Mouse (Mus musculus): ENCODE measurements around the gene Fuk. TPM values are rescaled to one million over a fixed set of nuclear protein-coding genes. Genes with fewer than 3 reads are reported as not detected.

The Fuk gene
- polyA plus RNA-seq, 2 experiments: 10.4 to 16.2 TPM

DNA sequence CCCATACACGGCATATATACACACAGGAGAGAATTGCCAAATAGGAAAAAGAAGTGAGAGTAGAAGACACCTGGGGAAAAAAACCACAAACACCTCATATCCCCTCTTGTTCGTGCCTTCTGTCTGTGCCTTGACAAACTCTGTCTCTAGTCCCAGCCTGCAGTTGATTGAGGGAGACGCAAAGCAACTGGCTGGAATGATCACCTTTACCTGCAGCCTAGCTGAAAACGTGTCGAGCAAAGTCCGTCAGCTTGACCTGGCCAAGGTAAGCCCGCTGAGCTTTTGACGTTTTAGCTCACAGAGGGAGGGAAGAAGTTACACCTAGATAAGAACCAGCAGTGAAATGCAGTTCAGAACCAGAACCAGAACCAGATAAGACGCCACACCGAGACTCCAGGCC lies 51.1 kb downstream of the Fuk start:
- H3K9ac ChIP-seq (ENCODE audit: low read depth, low read length, severe bottlenecking): no peak overlapping the region
- WGBS: 96% methylated on average over 10 of the region's 10 CpGs
- no peaks in the 10 kb centered on the region for H3K27me3 ChIP-seq (ENCODE audit: control insufficient read depth, insufficient read depth, low read length)
- ATAC-seq (ENCODE audit: low FRiP score, low read depth) (no peak), DNase-seq (ENCODE audit: low spot score) (no peak)
- no peak overlapping the region for H3K4me3 ChIP-seq (replicated peaks; ENCODE audit: low read length)
- peaks cover 9% of the 10 kb centered on the region; the same call in 1 of the 2 replicates for H3K4me1 ChIP-seq (ENCODE audit: control insufficient read depth, insufficient read depth, low read length)
- H3K4me2 ChIP-seq (replicated peaks; ENCODE audit: low read depth, low read length, severe bottlenecking): no peak overlapping the region
- no peak overlapping the region for H3K27ac ChIP-seq (replicated peaks; ENCODE audit: low read depth, low read length)
- TF ChIP-seq POLR2A (IDR thresholded peaks at IDR 0.05; ENCODE audit: borderline replicate concordance, extremely low read depth, insufficient read depth, insufficient read length): no peak
- peaks cover 67% of the 10 kb centered on the region for H3K36me3 ChIP-seq (ENCODE audit: control insufficient read depth, insufficient read depth, low read length)
- no peaks in the 10 kb centered on the region for H3K9me3 ChIP-seq (ENCODE audit: control insufficient read depth, low read length)

DNA sequence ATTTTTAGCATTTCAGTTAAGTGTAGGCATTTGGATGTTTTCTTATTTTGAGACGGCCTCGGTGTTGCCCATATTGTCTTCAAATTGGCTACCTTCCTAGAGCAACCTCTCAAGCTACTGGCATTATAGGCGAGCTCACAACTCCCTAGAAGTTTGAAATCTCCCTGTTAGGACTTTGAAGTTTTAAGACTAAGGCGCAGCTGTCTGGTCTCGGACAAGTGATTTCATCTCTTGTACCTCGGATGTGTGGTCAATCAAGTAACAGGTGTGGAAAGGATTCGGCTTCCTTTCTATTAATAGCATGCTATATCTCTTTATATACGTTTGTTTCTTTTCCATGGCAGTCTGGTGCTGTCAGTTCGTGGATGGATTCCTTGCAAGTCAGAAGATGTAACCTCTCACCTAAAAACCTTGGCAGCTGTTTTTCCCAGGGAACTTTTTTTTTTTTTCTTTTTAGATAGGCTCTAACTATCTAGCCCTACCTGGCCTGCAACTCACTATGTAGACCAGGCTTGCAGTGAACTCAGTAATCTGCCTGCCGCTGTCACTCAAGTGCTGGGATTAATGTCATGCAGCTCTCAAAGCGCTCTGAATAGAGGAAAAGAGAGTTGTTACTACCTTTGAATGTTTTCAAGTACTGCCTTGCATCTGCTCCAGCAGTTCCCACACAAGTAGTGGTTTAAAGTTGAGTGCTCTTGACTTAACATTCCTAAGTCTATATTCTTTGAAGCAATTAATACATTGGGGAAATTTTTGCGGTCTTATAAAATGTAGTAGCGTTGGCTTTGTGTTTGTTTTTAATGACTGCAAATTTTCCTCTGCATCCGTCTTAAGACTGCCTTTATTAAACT lies 54.4 kb downstream of the Fuk start:
- no peaks in the 10 kb centered on the region for H3K27me3 ChIP-seq (ENCODE audit: control insufficient read depth, insufficient read depth, low read length)
- peak overlapping the region; percentile 59 for H3K4me2 ChIP-seq (replicated peaks; ENCODE audit: low read depth, low read length, severe bottlenecking)
- H3K4me1 ChIP-seq (ENCODE audit: control insufficient read depth, insufficient read depth, low read length): peaks cover 17% of the 10 kb centered on the region
- H3K9ac ChIP-seq (ENCODE audit: low read depth, low read length, severe bottlenecking): peak overlapping the region; percentile 97
- peak overlapping the region; percentile 98 for H3K4me3 ChIP-seq (replicated peaks; ENCODE audit: low read length)
- peaks cover 56% of the 10 kb centered on the region for H3K36me3 ChIP-seq (ENCODE audit: control insufficient read depth, insufficient read depth, low read length)
- no peak for ATAC-seq (ENCODE audit: low FRiP score, low read depth)
- no peaks in the 10 kb centered on the region for H3K9me3 ChIP-seq (ENCODE audit: control insufficient read depth, low read length)
- 51% methylated on average over 14 of the region's 14 CpGs for WGBS
- TF ChIP-seq POLR2A (IDR thresholded peaks at IDR 0.05; ENCODE audit: borderline replicate concordance, extremely low read depth, insufficient read depth, insufficient read length): no peak
- H3K27ac ChIP-seq (replicated peaks; ENCODE audit: low read depth, low read length): no peak overlapping the region
- peak; percentile 3 for DNase-seq (ENCODE audit: low spot score)

DNA sequence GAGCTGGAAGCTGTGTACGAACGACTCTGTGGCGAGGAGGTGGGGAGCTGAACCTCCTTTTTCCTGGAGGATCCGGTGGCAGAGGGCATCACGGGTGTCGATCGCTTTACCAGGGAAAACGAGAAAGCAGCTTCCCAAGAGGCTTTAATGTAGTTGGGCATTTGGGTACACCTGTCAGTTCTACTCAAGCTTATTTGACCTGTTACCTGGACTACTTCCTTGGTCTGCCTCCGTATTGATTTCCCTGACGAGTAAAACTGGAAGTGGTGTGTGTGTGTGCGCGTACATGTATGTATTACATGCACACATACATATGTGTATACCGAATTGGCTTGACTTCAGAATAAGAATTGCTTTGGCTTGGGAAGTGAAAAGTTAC lies 55.1 kb downstream of the Fuk start:
- Histone ChIP-seq H3K9me3 (ENCODE audit: control insufficient read depth, low read length) (no peaks in the 10 kb centered on the region), H3K27me3 (ENCODE audit: control insufficient read depth, insufficient read depth, low read length) (no peaks in the 10 kb centered on the region), H3K27ac (replicated peaks; ENCODE audit: low read depth, low read length) (peak overlapping the region; percentile 81), H3K4me2 (replicated peaks; ENCODE audit: low read depth, low read length, severe bottlenecking) (peak overlapping the region; percentile 59), H3K9ac (ENCODE audit: low read depth, low read length, severe bottlenecking) (peak overlapping the region; percentile 97), H3K4me3 (replicated peaks; ENCODE audit: low read length) (peak overlapping the region; percentile 98), H3K4me1 (ENCODE audit: control insufficient read depth, insufficient read depth, low read length) (peaks cover 17% of the 10 kb centered on the region), H3K36me3 (ENCODE audit: control insufficient read depth, insufficient read depth, low read length) (peaks cover 56% of the 10 kb centered on the region)
- TF ChIP-seq POLR2A (IDR thresholded peaks at IDR 0.05; ENCODE audit: borderline replicate concordance, extremely low read depth, insufficient read depth, insufficient read length): no peak
- DNase-seq (ENCODE audit: low spot score): no peak
- ATAC-seq (ENCODE audit: low FRiP score, low read depth): no peak
- WGBS: 2% methylated on average over 13 of the region's 13 CpGs

DNA sequence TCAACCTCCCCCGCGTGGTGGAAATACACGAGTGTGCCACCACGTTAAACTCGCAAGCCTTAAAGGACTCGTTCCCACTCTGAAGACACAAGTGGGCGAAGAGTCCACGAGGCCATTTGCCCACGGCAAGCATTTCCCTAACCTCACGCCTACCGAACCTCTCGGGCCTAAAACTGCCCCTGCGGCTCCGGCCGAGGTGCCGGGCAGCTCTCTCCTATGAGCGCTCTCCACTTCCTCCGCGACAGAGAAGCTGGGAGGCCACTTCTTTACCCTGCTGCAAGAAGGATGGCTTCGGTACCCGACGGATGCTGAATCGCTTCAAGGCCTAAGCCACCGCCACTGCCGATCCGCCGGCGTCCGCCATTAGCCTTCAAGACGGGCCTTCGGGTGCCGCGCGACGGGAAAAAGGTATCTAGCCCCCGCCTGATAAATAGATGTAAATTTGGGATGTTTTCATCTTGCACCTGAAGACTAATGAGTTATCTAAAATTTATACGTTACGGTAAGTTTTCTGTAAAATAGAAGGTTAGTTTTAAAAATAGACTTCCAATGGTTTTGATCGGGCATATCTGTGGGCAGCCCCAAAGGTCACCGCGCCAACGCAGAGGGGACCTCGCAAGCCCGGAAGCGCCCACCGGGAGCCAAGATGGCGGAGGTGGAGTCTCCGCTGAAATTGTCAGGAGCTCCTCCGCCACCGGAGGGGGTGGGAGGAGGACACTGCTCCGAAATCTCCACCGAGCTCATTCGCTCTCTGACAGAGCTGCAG lies 55.7 kb downstream of the Fuk start, which contains the start of the genes Cog4 and Sf3b3:
Cog4 (plus strand) TSS at position 196 of the 766 bp plus-strand sequence.
Sf3b3 (minus strand) TSS at position 383 of the 766 bp plus-strand sequence.
- TF ChIP-seq POLR2A (IDR thresholded peaks at IDR 0.05; ENCODE audit: borderline replicate concordance, extremely low read depth, insufficient read depth, insufficient read length): peak; percentile 86; the same call in 1 of the 2 replicates
- peak within 1 kb of the TSS; percentile 81 for H3K27ac ChIP-seq (replicated peaks; ENCODE audit: low read depth, low read length)
- H3K9ac ChIP-seq (ENCODE audit: low read depth, low read length, severe bottlenecking): peak within 1 kb of the TSS; percentile 97
- WGBS: under 1% methylated on average over 53 of the region's 53 CpGs
- peak within 1 kb of the TSS; percentile 98 for H3K4me3 ChIP-seq (replicated peaks; ENCODE audit: low read length)
- DNase-seq (ENCODE audit: low spot score) (peak; percentile 78), ATAC-seq (ENCODE audit: low FRiP score, low read depth) (peak; percentile 91)
- H3K27me3 ChIP-seq (ENCODE audit: control insufficient read depth, insufficient read depth, low read length): no peaks in the 10 kb centered on the region
- H3K4me2 ChIP-seq (replicated peaks; ENCODE audit: low read depth, low read length, severe bottlenecking): peak within 1 kb of the TSS; percentile 87
- H3K4me1 ChIP-seq (ENCODE audit: control insufficient read depth, insufficient read depth, low read length): peaks cover 17% of the 10 kb centered on the region
- no peaks in the 10 kb centered on the region for H3K9me3 ChIP-seq (ENCODE audit: control insufficient read depth, low read length)
- H3K36me3 ChIP-seq (ENCODE audit: control insufficient read depth, insufficient read depth, low read length): peaks cover 53% of the 10 kb centered on the region

DNA sequence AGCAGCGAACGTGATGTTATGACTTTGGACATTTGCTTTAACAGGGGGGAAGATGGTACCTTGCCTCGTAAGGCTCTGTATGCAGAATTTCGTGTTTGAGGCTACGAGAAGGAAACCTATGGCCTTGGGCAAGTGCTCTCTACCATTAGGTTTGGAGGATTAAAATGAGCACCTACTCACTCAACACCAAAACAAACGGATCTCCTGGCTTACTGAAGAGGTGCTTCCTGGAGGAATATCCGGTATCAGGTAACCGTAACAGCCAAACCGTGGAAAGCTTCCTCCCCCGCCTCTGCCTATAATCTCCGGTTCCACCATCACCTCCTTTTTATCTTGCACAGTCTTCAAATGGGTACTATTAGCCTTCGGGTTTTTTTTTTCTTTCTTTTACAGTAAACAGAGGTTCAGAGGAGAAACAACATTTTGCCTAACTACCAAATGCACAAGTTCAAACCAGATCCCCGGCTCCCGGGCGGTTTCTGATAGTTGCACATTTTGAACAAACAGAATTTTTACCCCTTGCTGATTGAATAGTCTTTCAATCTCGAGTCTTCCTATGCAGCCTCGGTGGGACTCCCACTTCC lies 56.4 kb downstream of the Fuk start:
- ATAC-seq (ENCODE audit: low FRiP score, low read depth) (no peak), DNase-seq (ENCODE audit: low spot score) (peak; percentile 3)
- Histone ChIP-seq H3K4me3 (replicated peaks; ENCODE audit: low read length) (peak overlapping the region; percentile 98), H3K36me3 (ENCODE audit: control insufficient read depth, insufficient read depth, low read length) (peaks cover 53% of the 10 kb centered on the region), H3K9ac (ENCODE audit: low read depth, low read length, severe bottlenecking) (peak overlapping the region; percentile 97), H3K4me2 (replicated peaks; ENCODE audit: low read depth, low read length, severe bottlenecking) (peak overlapping the region; percentile 87), H3K27me3 (ENCODE audit: control insufficient read depth, insufficient read depth, low read length) (no peaks in the 10 kb centered on the region), H3K4me1 (ENCODE audit: control insufficient read depth, insufficient read depth, low read length) (peaks cover 17% of the 10 kb centered on the region), H3K9me3 (ENCODE audit: control insufficient read depth, low read length) (no peaks in the 10 kb centered on the region), H3K27ac (replicated peaks; ENCODE audit: low read depth, low read length) (peak overlapping the region; percentile 81)
- 8% methylated on average over 17 of the region's 17 CpGs for WGBS
- no peak for TF ChIP-seq POLR2A (IDR thresholded peaks at IDR 0.05; ENCODE audit: borderline replicate concordance, extremely low read depth, insufficient read depth, insufficient read length)
